Mouse (Mus musculus): ENCODE data around the gene Mknk1.

DNA sequence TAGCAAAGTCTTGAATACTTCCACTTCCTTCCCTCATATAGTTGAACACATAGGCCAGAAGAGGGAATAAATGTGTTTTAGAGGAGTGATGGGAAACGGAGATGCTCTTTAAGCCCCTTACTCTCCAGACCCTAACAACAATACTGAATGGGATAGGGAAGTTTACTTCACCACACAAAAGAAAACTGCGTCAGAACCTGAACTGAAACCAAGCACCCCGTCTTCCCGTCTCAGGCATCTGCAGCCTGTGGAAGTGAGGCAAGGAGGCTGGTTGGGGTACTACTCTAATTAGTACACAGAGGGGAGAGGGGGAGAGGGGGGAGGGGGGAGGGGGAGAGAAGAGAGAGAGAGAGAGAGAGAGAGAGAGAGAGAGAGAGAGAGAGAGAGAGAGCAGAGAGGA lies 802 bp upstream of the Mknk1 start:
- TF ChIP-seq CTCF (IDR thresholded peaks at IDR 0.05; ENCODE audit: low read depth, low read length) (no peak), POLR2A (IDR thresholded peaks at IDR 0.05; ENCODE audit: borderline replicate concordance, low read depth, low read length) (no peak)
